Mouse (Mus musculus): ENCODE measurements around the gene Pigk. TPM values are rescaled to one million over a fixed set of nuclear protein-coding genes. Genes with fewer than 3 reads are reported as not detected.
A peak's percentile ranks its signal among the peaks of the same experiment; 100 is the strongest.

Pigk gene
- total RNA-seq, 2 experiments from 2014 or later, result 26.8 to 27.9 TPM

- DNase-seq, result no peak
Measured at GRCm38 (mm10) chr3:152728238-152728637, 14.3 kb downstream of the Pigk start.

DNA sequence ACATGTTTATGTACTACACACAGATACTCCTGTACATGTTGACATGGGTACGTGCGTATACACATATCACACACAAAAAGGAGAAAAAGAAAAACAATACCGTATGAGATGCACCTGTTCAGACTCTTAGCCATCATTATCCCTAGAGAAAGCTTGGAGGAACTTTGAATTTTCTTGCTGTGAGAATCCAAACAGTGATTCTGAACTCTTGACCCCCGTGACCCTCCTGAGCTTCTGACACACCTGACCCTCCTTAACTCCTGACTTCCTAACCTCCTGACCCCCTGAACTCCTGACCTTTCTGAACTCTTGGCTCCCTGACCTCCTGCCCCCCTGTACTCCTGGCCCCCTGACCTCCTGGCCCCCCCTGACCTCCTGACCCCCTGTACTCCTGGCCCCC, 19.1 kb downstream of the Pigk start:
- DNase-seq, result no peak

- no peak for DNase-seq
Measured at GRCm38 (mm10) chr3:152733513-152733912, 19.6 kb downstream of the Pigk start.

DNA sequence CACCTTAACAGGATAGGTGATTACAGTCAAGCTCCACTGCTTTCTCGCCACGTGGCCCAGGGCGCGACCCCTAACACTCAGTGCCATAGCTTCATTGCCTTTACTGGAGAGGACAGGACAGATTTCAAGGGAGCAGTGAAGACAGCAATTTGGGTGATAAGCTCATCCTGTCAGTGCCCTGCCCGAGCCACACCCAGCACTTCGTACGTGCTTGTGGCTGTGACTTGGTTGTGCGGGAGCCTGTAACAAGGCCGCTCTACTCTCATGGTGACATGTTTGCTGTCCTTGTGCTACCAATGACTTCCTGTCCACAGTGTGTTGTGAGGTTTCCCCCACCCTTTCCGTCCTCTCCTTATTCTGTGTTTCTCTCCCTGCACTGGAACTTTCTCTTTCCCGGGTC, 20.2 kb downstream of the Pigk start:
- DNase-seq, result no peak

- DNase-seq, result no peak
Measured at GRCm38 (mm10) chr3:152735601-152736250, 21.8 kb downstream of the Pigk start.

- no peak for DNase-seq
Measured at GRCm38 (mm10) chr3:152744301-152744700, 30.4 kb downstream of the Pigk start.

DNA sequence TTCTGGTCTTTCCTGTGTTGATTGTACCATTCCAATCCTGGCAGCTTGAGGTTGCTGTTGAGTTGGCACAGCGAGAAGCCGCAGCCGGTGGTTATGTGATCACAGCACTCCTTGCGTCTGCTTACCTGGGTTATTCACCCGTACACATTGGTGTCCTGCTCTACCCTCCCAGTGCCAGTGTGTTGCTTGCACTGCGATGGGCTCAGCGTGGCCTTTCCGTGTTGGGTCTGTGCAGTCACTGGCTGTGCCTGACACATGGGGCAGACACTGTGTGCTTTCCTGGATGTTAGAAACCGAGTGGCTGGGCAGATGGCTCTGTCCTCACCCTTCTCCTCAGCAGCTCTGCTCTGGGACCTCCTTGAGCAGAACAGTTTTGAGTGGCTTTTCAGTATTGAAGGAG, 31.7 kb downstream of the Pigk start:
- DNase-seq, result no peak

- no peak for DNase-seq
Measured at GRCm38 (mm10) chr3:152749461-152749871, 35.6 kb downstream of the Pigk start.

DNA sequence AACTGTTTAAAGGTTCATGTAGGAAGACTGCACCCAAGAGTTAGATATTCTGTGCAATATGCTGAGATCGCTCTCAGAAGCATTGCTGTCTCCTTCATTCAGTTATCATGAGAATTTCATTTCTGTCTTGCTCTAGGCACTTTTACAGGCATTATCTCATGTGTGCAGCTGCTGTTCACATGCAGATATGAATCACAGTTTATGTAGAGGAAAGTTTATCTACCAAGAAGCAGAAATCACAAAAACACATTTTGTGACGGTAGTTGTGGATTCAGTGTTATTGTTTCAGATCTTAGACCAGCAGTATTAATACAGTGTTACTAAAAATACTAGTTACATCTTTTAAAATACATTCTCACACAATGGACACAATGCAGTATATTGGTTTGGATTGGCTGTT, 36.0 kb downstream of the Pigk start:
- no peak for DNase-seq

GRCm38 (mm10) chr3:152752911-152753310, 39.0 kb downstream of the Pigk start:
- no peak for DNase-seq

DNA sequence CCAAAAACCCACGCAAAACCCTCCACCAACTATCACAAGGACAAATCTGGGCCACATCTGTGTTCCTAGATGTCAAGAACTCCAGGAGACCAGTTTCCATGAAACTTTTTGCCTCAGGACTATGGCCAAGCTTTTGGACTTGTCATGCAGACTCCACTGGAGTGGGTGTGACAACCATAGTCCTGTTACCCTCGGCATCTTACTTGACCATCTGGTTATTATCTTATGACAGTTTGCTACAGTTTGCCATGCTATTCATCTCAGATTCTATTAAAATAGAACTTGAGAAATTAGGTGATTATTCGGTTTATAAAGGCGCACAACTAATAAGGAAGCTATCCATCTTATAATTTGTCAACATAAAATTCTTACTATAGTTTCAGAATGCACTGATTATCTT, 39.4 kb downstream of the Pigk start:
- DNase-seq, result no peak

- no peak for DNase-seq
Measured at GRCm38 (mm10) chr3:152753920-152754764, 40.2 kb downstream of the Pigk start.

DNA sequence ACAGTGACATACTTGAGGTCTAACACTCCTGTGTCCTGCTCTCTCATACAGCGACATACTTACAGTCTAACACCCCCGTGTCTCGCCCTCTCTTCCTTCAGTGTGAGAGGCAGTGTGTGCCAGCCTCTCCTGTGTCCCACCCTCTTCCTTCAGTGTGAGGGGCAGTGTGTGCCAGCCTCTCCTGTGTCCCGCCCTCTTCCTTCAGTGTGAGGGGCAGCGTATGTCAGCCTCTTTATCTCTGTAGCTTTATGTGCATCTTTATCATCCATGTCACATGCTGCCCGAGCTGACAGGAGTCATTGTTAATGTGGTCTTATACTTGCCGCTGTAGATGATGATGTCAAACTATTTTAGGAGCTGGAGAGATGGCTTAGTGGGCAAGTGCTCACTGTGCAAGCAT, 41.6 kb downstream of the Pigk start:
- no peak for DNase-seq

DNA sequence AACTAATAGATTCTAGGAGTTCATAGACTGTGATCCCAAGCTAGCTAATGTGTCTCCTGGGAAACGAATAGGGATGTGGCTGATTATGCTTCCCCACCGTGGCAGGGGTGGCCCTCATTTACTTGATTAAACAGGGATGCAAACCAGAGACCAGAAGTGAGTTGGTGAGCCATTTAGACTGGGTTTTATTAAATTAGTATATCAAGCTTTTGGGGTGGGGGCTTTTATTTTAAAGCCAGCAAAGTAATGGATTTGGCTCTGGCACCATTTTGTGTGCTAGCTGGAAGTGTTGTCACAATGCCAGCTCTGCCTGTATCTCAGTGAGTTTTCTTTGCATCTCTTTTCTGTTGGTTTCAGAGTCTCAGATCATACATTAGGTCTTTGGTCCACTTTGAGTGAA, 43.0 kb downstream of the Pigk start:
- no peak for DNase-seq

- no peak for DNase-seq
Measured at GRCm38 (mm10) chr3:152757464-152758393, 43.8 kb downstream of the Pigk start.

GRCm38 (mm10) chr3:152758500-152759032, 44.7 kb downstream of the Pigk start:
- no peak for DNase-seq

GRCm38 (mm10) chr3:152761116-152761515, 47.2 kb downstream of the Pigk start:
- DNase-seq, result peak; percentile 34

GRCm38 (mm10) chr3:152761661-152762060, 47.8 kb downstream of the Pigk start:
- DNase-seq, result no peak

DNA sequence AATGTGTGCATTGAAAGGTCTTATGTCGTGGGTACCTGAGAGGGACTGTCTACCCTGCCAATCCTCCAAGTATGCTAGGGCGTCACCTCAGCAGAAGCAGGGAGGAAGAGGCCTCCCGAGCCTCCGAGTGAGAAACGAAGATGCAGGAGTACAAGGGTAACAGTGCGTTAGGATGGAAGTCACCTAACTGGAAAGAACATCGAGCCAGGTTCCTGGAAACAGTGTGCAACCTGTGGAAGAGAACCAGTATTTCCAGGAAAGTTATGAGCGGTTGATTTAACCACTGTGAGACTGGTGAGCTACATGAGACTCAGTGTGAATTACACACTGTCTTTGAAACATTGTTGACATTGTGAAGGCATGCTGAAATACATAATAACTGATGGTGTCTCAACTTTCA, 48.4 kb downstream of the Pigk start:
- no peak for DNase-seq

GRCm38 (mm10) chr3:152763139-152763882, 49.4 kb downstream of the Pigk start:
- peak; percentile 50 for DNase-seq

GRCm38 (mm10) chr3:152764516-152765312, 50.8 kb downstream of the Pigk start:
- DNase-seq, result no peak
